Comparison of ENCODE assay signal across 12 mouse cellular contexts in genomic region chr12:24574870-24575269, GRCm38 (mm10). TPM values are rescaled to one million over a fixed set of nuclear protein-coding genes. Genes with fewer than 3 reads are reported as not detected.
A peak's percentile ranks its signal among the peaks of the same experiment; 100 is the strongest.
DNase-seq lines count a peak whose midpoint lies in the region; ATAC-seq lines count a peak whose summit lies in the region.
"Had no signal": no experiment of that assay in that cellular context is flagged by ENCODE, and none has a peak within 500 bp of the region (broad histone marks: within the 10 kb centered on the region; RNA-seq: fewer than 3 reads in every experiment).

No protein-coding gene starts in this region.

- WGBS in heart, embryonic 15.5 days = 30% methylated on average over 7 of the region's 7 CpGs
- WGBS in limb, embryonic 12.5 days = 17% methylated on average over 7 of the region's 7 CpGs
- WGBS in limb, embryonic 10.5 days = 26% methylated on average over 7 of the region's 7 CpGs
- 17% methylated on average over 7 of the region's 7 CpGs for WGBS in stomach, embryonic 14.5 days

- H3K4me3 ChIP-seq in heart, embryonic 15.5 days = no peak overlapping the region
- H3K4me3 ChIP-seq in limb, embryonic 12.5 days (replicated peaks) = no peak overlapping the region
- no peak overlapping the region for H3K4me3 ChIP-seq in limb, embryonic 10.5 days
- H3K4me3 ChIP-seq in stomach, embryonic 14.5 days (ENCODE audit: low read depth, low read length) = no peak overlapping the region
- H3K4me3 ChIP-seq: erythroblast, embryonic 14.5 days; midbrain, embryonic 12.5 days had no signal

- no peak for ATAC-seq in heart, embryonic 15.5 days (replicated peaks; ENCODE audit: insufficient number of reproducible peaks, insufficient read depth, low FRiP score, low read depth)
- ATAC-seq in limb, embryonic 12.5 days (ENCODE audit: insufficient number of reproducible peaks, insufficient read depth, low FRiP score, low TSS enrichment, low read depth) = no peak
- ATAC-seq in common myeloid progenitor, adult 5-6 weeks (replicated peaks; ENCODE audit: low read depth, poor library complexity, severe bottlenecking) = peak; percentile 38; the same call in 1 of the 2 replicates
- no peak for ATAC-seq in stomach, embryonic 14.5 days (ENCODE audit: insufficient number of reproducible peaks, insufficient read depth, low FRiP score, low read depth)
- ATAC-seq: activated CD4-positive, CD25-positive, alpha-beta regulatory T cell, adult 4 months had no signal

- peak overlapping the region; percentile 25; the same call in 1 of the 2 replicates for H3K4me2 ChIP-seq in heart, embryonic 15.5 days
- H3K4me2 ChIP-seq in limb, embryonic 12.5 days = peak overlapping the region; percentile 24
- H3K4me2 ChIP-seq in stomach, embryonic 14.5 days (replicated peaks; ENCODE audit: low read depth, low read length) = peak overlapping the region; percentile 12; the same call in 1 of the 2 replicates
- H3K4me2 ChIP-seq: midbrain, embryonic 12.5 days had no signal

- H3K27me3 ChIP-seq in heart, embryonic 15.5 days = peaks cover 16% of the 10 kb centered on the region
- peaks cover 39% of the 10 kb centered on the region for H3K27me3 ChIP-seq in limb, embryonic 12.5 days
- peaks cover 55% of the 10 kb centered on the region for H3K27me3 ChIP-seq in limb, embryonic 10.5 days (ENCODE audit: low read depth, poor library complexity, severe bottlenecking)
- H3K27me3 ChIP-seq in stomach, embryonic 14.5 days (ENCODE audit: control insufficient read depth, insufficient read depth, low read length) = no peaks in the 10 kb centered on the region

- no peak overlapping the region for H3K9ac ChIP-seq in heart, embryonic 15.5 days
- H3K9ac ChIP-seq in limb, embryonic 12.5 days (replicated peaks) = no peak overlapping the region
- no peak overlapping the region for H3K9ac ChIP-seq in stomach, embryonic 14.5 days (replicated peaks; ENCODE audit: low read depth, low read length)
- H3K9ac ChIP-seq: midbrain, embryonic 12.5 days had no signal

- peaks cover 14% of the 10 kb centered on the region; the same call in 1 of the 2 replicates for H3K36me3 ChIP-seq in heart, embryonic 15.5 days
- no peaks in the 10 kb centered on the region for H3K36me3 ChIP-seq in limb, embryonic 12.5 days
- no peaks in the 10 kb centered on the region for H3K36me3 ChIP-seq in limb, embryonic 10.5 days
- H3K36me3 ChIP-seq in stomach, embryonic 14.5 days (ENCODE audit: control insufficient read depth, insufficient read depth, low read length) = no peaks in the 10 kb centered on the region; the same call in 1 of the 2 replicates
- H3K36me3 ChIP-seq: midbrain, embryonic 12.5 days had no signal

- DNase-seq in heart, adult 8-10 months (ENCODE audit: low spot score) = no peak
- no peak for DNase-seq in limb, embryonic 10.5 days (ENCODE audit: low spot score)
- no peak for DNase-seq in frontal cortex, adult 2 months (ENCODE audit: extremely low spot score in 1 of 2, low spot score in 1 of 2)
- DNase-seq: cerebellum, adult 11 months; lung, postnatal 10 days had no signal

- no peaks in the 10 kb centered on the region for H3K9me3 ChIP-seq in heart, embryonic 15.5 days (replicated peaks)
- H3K9me3 ChIP-seq in limb, embryonic 12.5 days = no peaks in the 10 kb centered on the region
- H3K9me3 ChIP-seq in limb, embryonic 10.5 days (replicated peaks) = no peaks in the 10 kb centered on the region
- H3K9me3 ChIP-seq in stomach, embryonic 14.5 days (ENCODE audit: control insufficient read depth, low read depth, low read length) = no peaks in the 10 kb centered on the region
- H3K9me3 ChIP-seq: midbrain, embryonic 12.5 days had no signal

- H3K27ac ChIP-seq in heart, embryonic 15.5 days = no peak overlapping the region
- H3K27ac ChIP-seq in limb, embryonic 12.5 days = no peak overlapping the region
- no peak overlapping the region for H3K27ac ChIP-seq in limb, embryonic 10.5 days
- peak overlapping the region; percentile 21; the same call in 1 of the 2 replicates for H3K27ac ChIP-seq in stomach, embryonic 14.5 days (ENCODE audit: low read length)
- H3K27ac ChIP-seq: midbrain, embryonic 12.5 days had no signal

- peaks cover 25% of the 10 kb centered on the region for H3K4me1 ChIP-seq in heart, embryonic 15.5 days (replicated peaks)
- peaks cover 26% of the 10 kb centered on the region for H3K4me1 ChIP-seq in limb, embryonic 12.5 days (replicated peaks)
- H3K4me1 ChIP-seq in limb, embryonic 10.5 days = peaks cover 19% of the 10 kb centered on the region
- H3K4me1 ChIP-seq in stomach, embryonic 14.5 days (ENCODE audit: control insufficient read depth, insufficient read depth, low read length) = peaks cover 16% of the 10 kb centered on the region; the same call in 1 of the 2 replicates

RNA-seq across cellular contexts. Expression of gene Grhl1, which starts 2.8 kb away (rescaled TPM):
- 1.3 and 2.1 TPM in 2 replicates for polyA plus RNA-seq in heart, embryonic 15.5 days (2015; fragmentation: Nextera tagmentation; extraction: Ambion mirVana)
- under 1 TPM; 0.32 to 0.87 (median 0.75) TPM for total RNA-seq in heart, adult 8-10 months (2022)
- 2.0 and 3.0 TPM in 2 replicates for polyA plus RNA-seq in limb, embryonic 12.5 days (2016; fragmentation: Nextera tagmentation; extraction: Ambion mirVana)
- 0.55 and 0.71 TPM in 2 replicates for polyA plus RNA-seq in limb, embryonic 10.5 days (2016; fragmentation: Nextera tagmentation; extraction: Ambion mirVana)
- total RNA-seq in common myeloid progenitor, adult 5-6 weeks (2017) = 0.59 TPM in 1 of 2 replicates, not detected in the other
- 2.6 and 3.8 TPM in 2 replicates for polyA plus RNA-seq in stomach, embryonic 14.5 days (2014; fragmentation: Nextera tagmentation; extraction: Ambion mirVana)
- 9.8 and 12.3 TPM in 2 replicates for polyA plus RNA-seq in frontal cortex, adult 2 months (2012; rRNA removed)
